Mouse (Mus musculus): ENCODE measurements around the gene Kpna3. TPM values are rescaled to one million over a fixed set of nuclear protein-coding genes. Genes with fewer than 3 reads are reported as not detected.

The Kpna3 gene
- 63.0 and 97.9 TPM in 2 replicates for polyA plus RNA-seq (2014; fragmentation: Nextera tagmentation; extraction: Ambion mirVana)

DNA sequence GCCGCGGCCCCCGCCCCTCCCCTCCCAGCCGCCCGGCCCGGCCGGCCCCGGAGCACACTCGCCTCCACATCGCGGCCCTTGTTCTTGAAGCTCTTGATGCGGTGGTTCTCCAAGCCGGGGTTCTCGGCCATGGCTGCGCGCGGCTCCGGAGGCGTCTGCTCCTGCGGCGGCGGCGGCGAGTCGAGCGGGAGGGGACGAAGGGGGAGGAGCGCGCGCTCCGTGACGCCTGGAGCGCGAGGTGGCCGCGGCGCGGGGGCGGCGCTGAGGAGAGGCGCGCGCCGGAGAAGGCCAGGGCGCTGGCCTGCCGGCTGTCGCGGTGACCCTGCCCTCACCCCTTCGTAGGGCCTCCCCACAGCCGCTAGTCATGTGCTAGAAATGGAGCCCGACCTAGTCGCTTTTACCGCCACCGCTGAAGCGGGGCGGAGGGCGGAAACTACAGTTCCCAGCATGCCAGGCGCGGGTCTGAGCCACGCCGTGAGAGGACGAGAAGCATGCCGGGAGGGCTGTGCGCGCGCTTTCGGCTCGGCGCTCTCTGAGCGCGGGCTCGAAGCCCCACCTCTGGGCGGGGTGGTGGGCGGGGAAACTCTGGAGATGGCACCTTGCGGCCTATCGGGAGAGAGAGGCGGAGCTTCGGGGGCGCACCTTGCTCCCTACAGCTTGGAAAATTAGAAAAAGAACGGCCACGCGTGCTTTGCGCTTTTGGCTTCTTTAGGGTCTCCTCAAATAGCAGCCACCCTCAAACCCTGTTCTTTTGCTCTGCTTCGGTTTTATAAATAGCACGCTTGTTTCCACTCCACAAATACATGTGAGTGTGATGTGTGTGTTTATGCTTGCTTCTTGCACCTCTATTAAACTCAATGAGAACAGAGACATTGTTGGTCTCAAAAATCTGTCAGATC, at the start of gene Kpna3:
Kpna3 (minus strand) TSS at position 214 of the 899 bp plus-strand sequence.
- H3K27ac ChIP-seq (replicated peaks; ENCODE audit: low read depth, low read length): peak within 1 kb of the TSS; percentile 98
- H3K36me3 ChIP-seq (ENCODE audit: control insufficient read depth, insufficient read depth, low read length): no peaks in the 10 kb centered on the region
- H3K4me1 ChIP-seq (ENCODE audit: control insufficient read depth, insufficient read depth, low read length): peaks cover 16% of the 10 kb centered on the region
- H3K9ac ChIP-seq (replicated peaks; ENCODE audit: low read length): peak within 1 kb of the TSS; percentile 87
- ATAC-seq (ENCODE audit: low FRiP score, low TSS enrichment) (peak; percentile 97), DNase-seq (peak; percentile 100)
- H3K4me3 ChIP-seq (replicated peaks; ENCODE audit: low read depth, low read length): peak within 1 kb of the TSS; percentile 85
- no peaks in the 10 kb centered on the region for H3K27me3 ChIP-seq (ENCODE audit: control insufficient read depth, insufficient read depth, low read length)
- WGBS: under 1% methylated on average over 80 of the region's 85 CpGs
- no peaks in the 10 kb centered on the region for H3K9me3 ChIP-seq (ENCODE audit: control insufficient read depth, low read length)
- H3K4me2 ChIP-seq (ENCODE audit: low read length): peak within 1 kb of the TSS; percentile 55

DNA sequence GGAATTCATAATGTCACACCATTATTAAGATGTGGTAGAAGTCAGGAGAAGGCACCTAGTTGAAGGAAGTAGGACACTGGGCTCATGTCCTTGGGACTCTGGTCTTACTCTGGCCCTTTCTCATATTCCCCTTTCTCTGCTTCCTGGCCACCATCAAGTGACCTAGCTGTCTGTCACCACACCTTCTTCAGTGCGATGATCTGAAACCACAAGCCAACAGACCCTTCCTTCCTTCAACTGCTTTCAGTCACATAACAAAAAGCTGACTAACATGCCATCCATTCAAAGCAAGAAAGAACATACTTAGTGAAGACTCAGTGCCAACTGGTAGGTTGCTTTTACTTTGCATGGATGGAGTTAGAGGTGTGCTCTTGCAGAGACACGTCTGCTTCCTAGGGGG, 20.7 kb upstream of the Kpna3 start:
- DNase-seq: no peak
- H3K27me3 ChIP-seq (ENCODE audit: control insufficient read depth, insufficient read depth, low read length): no peaks in the 10 kb centered on the region
- H3K4me3 ChIP-seq (replicated peaks; ENCODE audit: low read depth, low read length): no peak overlapping the region
- no peak overlapping the region for H3K4me2 ChIP-seq (ENCODE audit: low read length)
- H3K9me3 ChIP-seq (ENCODE audit: control insufficient read depth, low read length): no peaks in the 10 kb centered on the region
- no peak overlapping the region for H3K27ac ChIP-seq (replicated peaks; ENCODE audit: low read depth, low read length)
- H3K9ac ChIP-seq (replicated peaks; ENCODE audit: low read length): no peak overlapping the region
- H3K36me3 ChIP-seq (ENCODE audit: control insufficient read depth, insufficient read depth, low read length): no peaks in the 10 kb centered on the region
- 81% methylated on average over 2 of the region's 2 CpGs for WGBS
- ATAC-seq (ENCODE audit: low FRiP score, low TSS enrichment): no peak
- H3K4me1 ChIP-seq (ENCODE audit: control insufficient read depth, insufficient read depth, low read length): no peaks in the 10 kb centered on the region

DNA sequence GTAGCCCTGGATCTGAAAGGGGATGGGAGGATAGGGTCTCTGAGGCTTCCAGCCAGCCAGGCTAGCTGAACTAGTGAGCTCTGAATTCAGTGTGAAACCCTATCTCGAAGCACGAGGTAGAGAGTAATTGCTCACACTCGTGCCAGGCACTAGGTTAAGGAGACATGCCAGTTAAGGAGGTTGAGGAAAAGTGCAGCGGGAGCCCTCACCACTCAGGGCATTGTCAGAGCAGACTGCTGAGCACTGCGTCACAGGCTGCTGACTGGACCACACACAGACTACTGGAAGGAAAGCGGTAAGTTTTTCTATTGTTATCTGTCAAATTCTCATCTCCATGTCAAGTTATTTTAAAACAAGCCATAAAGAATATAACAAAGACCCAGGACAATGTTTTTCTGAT, 17.8 kb upstream of the Kpna3 start:
- Histone ChIP-seq H3K36me3 (ENCODE audit: control insufficient read depth, insufficient read depth, low read length) (no peaks in the 10 kb centered on the region), H3K9me3 (ENCODE audit: control insufficient read depth, low read length) (no peaks in the 10 kb centered on the region), H3K4me3 (replicated peaks; ENCODE audit: low read depth, low read length) (no peak overlapping the region), H3K4me2 (ENCODE audit: low read length) (no peak overlapping the region), H3K27me3 (ENCODE audit: control insufficient read depth, insufficient read depth, low read length) (no peaks in the 10 kb centered on the region), H3K4me1 (ENCODE audit: control insufficient read depth, insufficient read depth, low read length) (no peaks in the 10 kb centered on the region), H3K9ac (replicated peaks; ENCODE audit: low read length) (no peak overlapping the region), H3K27ac (replicated peaks; ENCODE audit: low read depth, low read length) (no peak overlapping the region)
- no peak for ATAC-seq (ENCODE audit: low FRiP score, low TSS enrichment)
- 60% methylated on average over 6 of the region's 6 CpGs for WGBS
- DNase-seq: no peak

DNA sequence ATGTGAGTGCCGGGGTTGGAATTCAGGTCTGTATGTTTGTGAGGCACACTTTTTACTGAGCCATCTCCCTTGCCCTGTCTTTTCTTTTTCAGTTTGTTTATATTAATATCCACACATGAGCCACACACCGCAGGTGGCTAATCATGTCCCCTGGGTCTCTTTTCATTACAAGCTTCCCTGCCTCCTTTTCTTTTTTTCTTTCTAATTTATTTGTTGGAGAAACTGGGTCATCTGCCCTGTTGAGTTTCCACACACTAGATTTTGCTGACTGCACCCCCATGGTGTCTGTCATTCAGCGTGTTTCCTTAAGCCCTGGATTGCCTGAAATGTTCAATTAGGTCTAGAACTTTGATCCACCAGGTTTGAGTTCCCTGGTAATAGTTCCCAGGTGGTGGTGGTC, 15.9 kb upstream of the Kpna3 start:
- no peak for ATAC-seq (ENCODE audit: low FRiP score, low TSS enrichment)
- H3K27ac ChIP-seq (replicated peaks; ENCODE audit: low read depth, low read length): no peak overlapping the region
- H3K4me3 ChIP-seq (replicated peaks; ENCODE audit: low read depth, low read length): no peak overlapping the region
- H3K9ac ChIP-seq (replicated peaks; ENCODE audit: low read length): no peak overlapping the region
- no peak for DNase-seq
- no peaks in the 10 kb centered on the region for H3K4me1 ChIP-seq (ENCODE audit: control insufficient read depth, insufficient read depth, low read length)
- H3K27me3 ChIP-seq (ENCODE audit: control insufficient read depth, insufficient read depth, low read length): no peaks in the 10 kb centered on the region
- H3K4me2 ChIP-seq (ENCODE audit: low read length): no peak overlapping the region
- H3K9me3 ChIP-seq (ENCODE audit: control insufficient read depth, low read length): no peaks in the 10 kb centered on the region
- H3K36me3 ChIP-seq (ENCODE audit: control insufficient read depth, insufficient read depth, low read length): no peaks in the 10 kb centered on the region
- WGBS: 72% methylated on average over 3 of the region's 3 CpGs

DNA sequence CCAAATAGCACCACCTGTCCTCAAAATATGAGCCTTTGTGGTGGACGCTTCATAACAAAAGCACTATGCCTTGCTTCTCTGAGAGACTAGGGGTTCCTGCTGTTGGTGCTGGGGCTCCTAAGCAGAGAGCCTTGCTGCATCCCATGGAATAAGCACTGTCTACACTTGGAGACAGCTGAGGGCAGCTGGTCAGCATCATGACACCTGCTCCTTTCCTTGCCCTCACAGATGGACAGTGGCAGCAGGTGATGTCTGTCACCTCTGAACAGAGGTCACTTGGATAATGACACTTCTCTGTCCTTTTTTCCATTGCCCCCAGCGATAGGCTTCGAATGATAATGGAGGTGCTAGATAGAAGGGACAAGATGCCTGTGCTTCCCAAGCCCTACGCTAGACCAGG, 13.4 kb upstream of the Kpna3 start:
- H3K4me1 ChIP-seq (ENCODE audit: control insufficient read depth, insufficient read depth, low read length): no peaks in the 10 kb centered on the region
- H3K27me3 ChIP-seq (ENCODE audit: control insufficient read depth, insufficient read depth, low read length): no peaks in the 10 kb centered on the region
- no peak overlapping the region for H3K9ac ChIP-seq (replicated peaks; ENCODE audit: low read length)
- H3K27ac ChIP-seq (replicated peaks; ENCODE audit: low read depth, low read length): no peak overlapping the region
- H3K4me2 ChIP-seq (ENCODE audit: low read length): no peak overlapping the region
- DNase-seq (no peak), ATAC-seq (ENCODE audit: low FRiP score, low TSS enrichment) (no peak)
- no peak overlapping the region for H3K4me3 ChIP-seq (replicated peaks; ENCODE audit: low read depth, low read length)
- no peaks in the 10 kb centered on the region for H3K36me3 ChIP-seq (ENCODE audit: control insufficient read depth, insufficient read depth, low read length)
- 85% methylated on average over 4 of the region's 4 CpGs for WGBS
- H3K9me3 ChIP-seq (ENCODE audit: control insufficient read depth, low read length): no peaks in the 10 kb centered on the region

DNA sequence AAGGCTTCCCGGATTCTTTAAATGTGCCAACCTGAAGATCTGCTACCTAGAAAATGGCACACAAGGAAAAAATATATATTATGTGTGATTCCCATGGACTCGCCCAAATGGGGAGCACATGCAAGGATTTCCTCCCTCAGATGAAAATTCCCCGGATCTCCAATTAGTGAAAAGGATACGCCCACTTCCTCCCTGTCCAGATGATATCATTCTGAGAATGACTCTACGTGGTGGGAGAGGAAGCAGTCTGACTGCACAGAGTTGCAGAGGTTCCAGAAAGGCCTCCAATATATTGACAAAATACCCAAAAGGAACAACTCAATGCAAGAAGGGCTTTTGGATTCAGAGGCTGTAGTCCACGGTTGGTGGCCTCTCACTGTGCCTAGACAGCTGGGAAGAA, 12.8 kb upstream of the Kpna3 start:
- WGBS: 81% methylated on average over 6 of the region's 6 CpGs
- no peak overlapping the region for H3K4me3 ChIP-seq (replicated peaks; ENCODE audit: low read depth, low read length)
- no peak overlapping the region for H3K9ac ChIP-seq (replicated peaks; ENCODE audit: low read length)
- ATAC-seq (ENCODE audit: low FRiP score, low TSS enrichment): no peak
- H3K36me3 ChIP-seq (ENCODE audit: control insufficient read depth, insufficient read depth, low read length): no peaks in the 10 kb centered on the region
- H3K9me3 ChIP-seq (ENCODE audit: control insufficient read depth, low read length): no peaks in the 10 kb centered on the region
- no peaks in the 10 kb centered on the region for H3K27me3 ChIP-seq (ENCODE audit: control insufficient read depth, insufficient read depth, low read length)
- no peak overlapping the region for H3K4me2 ChIP-seq (ENCODE audit: low read length)
- DNase-seq: no peak
- no peaks in the 10 kb centered on the region for H3K4me1 ChIP-seq (ENCODE audit: control insufficient read depth, insufficient read depth, low read length)
- no peak overlapping the region for H3K27ac ChIP-seq (replicated peaks; ENCODE audit: low read depth, low read length)

DNA sequence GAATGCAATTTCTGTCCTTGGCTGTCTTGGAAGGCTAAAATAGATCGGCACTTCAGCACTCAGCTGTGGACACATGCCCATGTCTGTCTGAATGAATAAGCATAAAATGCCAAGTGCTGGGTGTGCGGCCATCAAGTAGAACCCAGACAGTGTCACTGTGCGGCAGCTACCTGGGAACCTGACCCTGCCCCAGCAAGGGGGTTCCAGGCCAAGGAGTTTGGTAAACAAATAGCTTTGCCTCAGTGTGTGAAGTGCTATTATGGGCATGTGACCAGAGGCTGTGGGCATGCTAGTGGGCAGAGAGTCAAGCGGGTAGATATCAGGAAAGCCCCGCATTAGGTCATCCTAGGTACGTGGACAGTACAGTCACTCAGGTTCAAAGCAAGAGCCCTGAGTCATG, 8.1 kb upstream of the Kpna3 start:
- Histone ChIP-seq H3K27me3 (ENCODE audit: control insufficient read depth, insufficient read depth, low read length) (no peaks in the 10 kb centered on the region), H3K4me3 (replicated peaks; ENCODE audit: low read depth, low read length) (no peak overlapping the region), H3K9ac (replicated peaks; ENCODE audit: low read length) (no peak overlapping the region), H3K4me2 (ENCODE audit: low read length) (no peak overlapping the region), H3K27ac (replicated peaks; ENCODE audit: low read depth, low read length) (no peak overlapping the region), H3K4me1 (ENCODE audit: control insufficient read depth, insufficient read depth, low read length) (no peaks in the 10 kb centered on the region), H3K36me3 (ENCODE audit: control insufficient read depth, insufficient read depth, low read length) (no peaks in the 10 kb centered on the region), H3K9me3 (ENCODE audit: control insufficient read depth, low read length) (no peaks in the 10 kb centered on the region)
- WGBS: 91% methylated on average over 6 of the region's 6 CpGs
- ATAC-seq (ENCODE audit: low FRiP score, low TSS enrichment) (no peak), DNase-seq (no peak)

DNA sequence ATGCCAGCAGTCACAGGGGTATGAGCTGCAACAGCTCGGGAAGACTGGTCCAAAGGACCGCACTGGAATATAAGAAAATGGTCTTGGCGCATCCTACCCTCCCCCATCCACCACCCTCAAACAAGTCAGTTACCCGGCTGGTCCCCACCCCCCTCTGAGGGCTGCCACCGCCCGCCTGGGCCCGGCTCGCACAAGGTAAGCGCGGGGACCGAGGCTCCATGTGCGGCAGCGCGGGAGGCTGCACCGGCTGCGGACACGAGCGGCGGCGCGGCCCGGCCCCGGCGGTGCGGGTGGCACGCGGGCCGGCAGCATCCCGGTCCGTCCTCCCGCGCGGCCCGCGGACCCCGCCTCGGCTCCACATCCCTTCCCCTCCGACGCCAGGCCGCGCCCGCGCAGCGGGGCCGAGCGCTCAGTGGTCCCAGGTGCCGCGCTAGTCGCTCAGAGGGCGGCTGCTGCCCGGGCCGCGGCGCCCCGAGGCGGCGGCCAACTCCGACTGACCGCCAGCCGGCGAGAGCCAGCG, 473 bp downstream of the Kpna3 start:
- Histone ChIP-seq H3K4me1 (ENCODE audit: control insufficient read depth, insufficient read depth, low read length) (peaks cover 16% of the 10 kb centered on the region), H3K4me2 (ENCODE audit: low read length) (peak overlapping the region; percentile 53), H3K36me3 (ENCODE audit: control insufficient read depth, insufficient read depth, low read length) (no peaks in the 10 kb centered on the region), H3K27me3 (ENCODE audit: control insufficient read depth, insufficient read depth, low read length) (no peaks in the 10 kb centered on the region), H3K27ac (replicated peaks; ENCODE audit: low read depth, low read length) (peak overlapping the region; percentile 98), H3K9ac (replicated peaks; ENCODE audit: low read length) (peak overlapping the region; percentile 87), H3K9me3 (ENCODE audit: control insufficient read depth, low read length) (no peaks in the 10 kb centered on the region), H3K4me3 (replicated peaks; ENCODE audit: low read depth, low read length) (peak overlapping the region; percentile 85)
- DNase-seq (peak; percentile 83), ATAC-seq (ENCODE audit: low FRiP score, low TSS enrichment) (peak; percentile 75)
- WGBS: under 1% methylated on average over 42 of the region's 62 CpGs

Measured in midbrain, embryonic 14.5 days (tissue).